Mouse (Mus musculus): ENCODE measurements around the gene Bloc1s4.

Gene Bloc1s4

GRCm38 (mm10) chr5:36748536-36749061, at the start of gene Bloc1s4:
TSS of gene Bloc1s4 (minus strand) at chr5:36748650.
- peak; percentile 94 for DNase-seq (ENCODE audit: low spot score)

GRCm38 (mm10) chr5:36797291-36797690, 48.8 kb upstream of the Bloc1s4 start:
- DNase-seq (ENCODE audit: low spot score): no peak

- peak; percentile 93 for DNase-seq (ENCODE audit: low spot score)
Observed at GRCm38 (mm10) chr5:36796296-36797014, 48.0 kb upstream of the Bloc1s4 start, which contains the start of gene Mrfap1. TSS of gene Mrfap1 (minus strand) at chr5:36796772.

- DNase-seq (ENCODE audit: low spot score): peak; percentile 72
Observed at GRCm38 (mm10) chr5:36795647-36796295, 47.3 kb upstream of the Bloc1s4 start.

GRCm38 (mm10) chr5:36791861-36792260, 43.4 kb upstream of the Bloc1s4 start:
- no peak for DNase-seq (ENCODE audit: low spot score)

- no peak for DNase-seq (ENCODE audit: low spot score)
Observed at GRCm38 (mm10) chr5:36786052-36786451, 37.6 kb upstream of the Bloc1s4 start.

GRCm38 (mm10) chr5:36779512-36779911, 31.1 kb upstream of the Bloc1s4 start:
- no peak for DNase-seq (ENCODE audit: low spot score)

GRCm38 (mm10) chr5:36778901-36779300, 30.5 kb upstream of the Bloc1s4 start:
- no peak for DNase-seq (ENCODE audit: low spot score)

- DNase-seq (ENCODE audit: low spot score): no peak
Observed at GRCm38 (mm10) chr5:36777186-36777585, 28.7 kb upstream of the Bloc1s4 start.

GRCm38 (mm10) chr5:36776021-36776575, 27.6 kb upstream of the Bloc1s4 start:
- no peak for DNase-seq (ENCODE audit: low spot score)

- no peak for DNase-seq (ENCODE audit: low spot score)
Observed at GRCm38 (mm10) chr5:36775317-36775716, 26.9 kb upstream of the Bloc1s4 start.

- DNase-seq (ENCODE audit: low spot score): no peak
Observed at GRCm38 (mm10) chr5:36772586-36772985, 24.1 kb upstream of the Bloc1s4 start.

GRCm38 (mm10) chr5:36769603-36770002, 21.2 kb upstream of the Bloc1s4 start:
- DNase-seq (ENCODE audit: low spot score): no peak

GRCm38 (mm10) chr5:36766958-36767703, 18.7 kb upstream of the Bloc1s4 start:
- no peak for DNase-seq (ENCODE audit: low spot score)

- no peak for DNase-seq (ENCODE audit: low spot score)
Observed at GRCm38 (mm10) chr5:36759848-36760247, 11.4 kb upstream of the Bloc1s4 start.

GRCm38 (mm10) chr5:36757033-36757432, 8.6 kb upstream of the Bloc1s4 start:
- DNase-seq (ENCODE audit: low spot score): no peak

GRCm38 (mm10) chr5:36750119-36751078, 1.9 kb upstream of the Bloc1s4 start:
- DNase-seq (ENCODE audit: low spot score): no peak

- DNase-seq (ENCODE audit: low spot score): no peak
Observed at GRCm38 (mm10) chr5:36747794-36748535, 485 bp downstream of the Bloc1s4 start.

GRCm38 (mm10) chr5:36747071-36747470, 1.4 kb downstream of the Bloc1s4 start:
- DNase-seq (ENCODE audit: low spot score): no peak

- peak; percentile 90 for DNase-seq (ENCODE audit: low spot score)
Observed at GRCm38 (mm10) chr5:36742126-36742848, 6.2 kb downstream of the Bloc1s4 start.
